Mouse (Mus musculus): Measurements from ENCODE around the gene Ptpn12. TPM values are rescaled to one million over a fixed set of nuclear protein-coding genes. Genes with fewer than 3 reads are reported as not detected.
A peak's percentile ranks its signal among the peaks of the same experiment; 100 is the strongest.

The Ptpn12 gene
- polyA plus RNA-seq, 1 experiment from 2014 or later = 9.0 TPM

- H3K9ac ChIP-seq (ENCODE audit: low read depth, low read length) = no peak overlapping the region
- no peak for ATAC-seq (ENCODE audit: low read depth)
- no peaks in the 10 kb centered on the region for H3K36me3 ChIP-seq (ENCODE audit: control insufficient read depth, insufficient read depth)
- no peak overlapping the region for H3K4me2 ChIP-seq (ENCODE audit: low read depth, low read length)
- H3K27ac ChIP-seq (ENCODE audit: low read length) = peak overlapping the region; percentile 39
- WGBS (ENCODE audit: insufficient replicate concordance) = 32% methylated on average over 4 of the region's 4 CpGs
- no peaks in the 10 kb centered on the region for H3K9me3 ChIP-seq (replicated peaks; ENCODE audit: control insufficient read depth, low read length)
- no peaks in the 10 kb centered on the region for H3K27me3 ChIP-seq (ENCODE audit: control insufficient read depth, insufficient read depth, low read depth, low read length)
- peaks cover 70% of the 10 kb centered on the region for H3K4me1 ChIP-seq (ENCODE audit: control insufficient read depth, low read depth, low read length)
- H3K4me3 ChIP-seq (ENCODE audit: low read depth, low read length) = no peak overlapping the region
Observed at GRCm38 (mm10) chr5:20940696-20941095, 115.0 kb downstream of the Ptpn12 start.

- Histone ChIP-seq H3K4me1 (ENCODE audit: control insufficient read depth, low read depth, low read length) (peaks cover 69% of the 10 kb centered on the region), H3K27me3 (ENCODE audit: control insufficient read depth, insufficient read depth, low read depth, low read length) (no peaks in the 10 kb centered on the region), H3K4me2 (ENCODE audit: low read depth, low read length) (no peak overlapping the region), H3K9me3 (replicated peaks; ENCODE audit: control insufficient read depth, low read length) (no peaks in the 10 kb centered on the region), H3K4me3 (ENCODE audit: low read depth, low read length) (no peak overlapping the region), H3K36me3 (ENCODE audit: control insufficient read depth, insufficient read depth) (no peaks in the 10 kb centered on the region), H3K27ac (ENCODE audit: low read length) (no peak overlapping the region), H3K9ac (ENCODE audit: low read depth, low read length) (no peak overlapping the region)
- no peak for ATAC-seq (ENCODE audit: low read depth)
- 57% methylated on average over 6 of the region's 6 CpGs for WGBS (ENCODE audit: insufficient replicate concordance)
Observed at GRCm38 (mm10) chr5:20940040-20940571, 115.6 kb downstream of the Ptpn12 start.

GRCm38 (mm10) chr5:20938523-20938922 is 117.2 kb downstream of the Ptpn12 start:
- Histone ChIP-seq H3K9me3 (replicated peaks; ENCODE audit: control insufficient read depth, low read length) (no peaks in the 10 kb centered on the region), H3K4me3 (ENCODE audit: low read depth, low read length) (no peak overlapping the region), H3K4me1 (ENCODE audit: control insufficient read depth, low read depth, low read length) (peaks cover 63% of the 10 kb centered on the region), H3K27me3 (ENCODE audit: control insufficient read depth, insufficient read depth, low read depth, low read length) (no peaks in the 10 kb centered on the region), H3K36me3 (ENCODE audit: control insufficient read depth, insufficient read depth) (no peaks in the 10 kb centered on the region), H3K4me2 (ENCODE audit: low read depth, low read length) (no peak overlapping the region), H3K27ac (ENCODE audit: low read length) (no peak overlapping the region), H3K9ac (ENCODE audit: low read depth, low read length) (no peak overlapping the region)
- ATAC-seq (ENCODE audit: low read depth) = no peak
- 25% methylated on average over 5 of the region's 5 CpGs for WGBS (ENCODE audit: insufficient replicate concordance)

Other genes starting within 250 kb of the Ptpn12 start
- 5.6 and 5.7 TPM in 2 replicates for gene Phtf2, start 173.8 kb downstream of the Ptpn12 start, polyA plus RNA-seq (2015; fragmentation: Nextera tagmentation; extraction: Ambion mirVana)
- gene Tmem60, start 173.7 kb downstream of the Ptpn12 start, polyA plus RNA-seq (2015; fragmentation: Nextera tagmentation; extraction: Ambion mirVana) = 32.4 and 34.5 TPM in 2 replicates
- gene Rsbn1l, start 99.5 kb downstream of the Ptpn12 start, polyA plus RNA-seq (2015; fragmentation: Nextera tagmentation; extraction: Ambion mirVana) = 3.3 and 3.7 TPM in 2 replicates
- gene Gsap, start 130.3 kb upstream of the Ptpn12 start, polyA plus RNA-seq (2015; fragmentation: Nextera tagmentation; extraction: Ambion mirVana) = 2.4 and 2.5 TPM in 2 replicates